Mouse (Mus musculus) adrenal gland, postnatal 14 days (tissue): ENCODE measurements around the gene Sipa1l3. TPM values are rescaled to one million over a fixed set of nuclear protein-coding genes. Genes with fewer than 3 reads are reported as not detected.

Experiments used
- DNase-seq: peaks from one replicate; pipeline ENCODE4 v3.0.0; 2021; ENCODE audit warnings: mixed read lengths
- total RNA-seq: library from RNA; stranded (reverse); gene quantifications from 2 replicates; pipeline ENCODE4 v1.2.3, GENCODE M21; 2021

The Sipa1l3 gene
- total RNA-seq, 1 experiment from 2014 or later: 29.2 TPM

GRCm38 (mm10) chr7:29444070-29444469, 74.4 kb downstream of the Sipa1l3 start:
- DNase-seq: no peak

GRCm38 (mm10) chr7:29441793-29442192, 76.6 kb downstream of the Sipa1l3 start:
- DNase-seq: peak; percentile 76

DNA sequence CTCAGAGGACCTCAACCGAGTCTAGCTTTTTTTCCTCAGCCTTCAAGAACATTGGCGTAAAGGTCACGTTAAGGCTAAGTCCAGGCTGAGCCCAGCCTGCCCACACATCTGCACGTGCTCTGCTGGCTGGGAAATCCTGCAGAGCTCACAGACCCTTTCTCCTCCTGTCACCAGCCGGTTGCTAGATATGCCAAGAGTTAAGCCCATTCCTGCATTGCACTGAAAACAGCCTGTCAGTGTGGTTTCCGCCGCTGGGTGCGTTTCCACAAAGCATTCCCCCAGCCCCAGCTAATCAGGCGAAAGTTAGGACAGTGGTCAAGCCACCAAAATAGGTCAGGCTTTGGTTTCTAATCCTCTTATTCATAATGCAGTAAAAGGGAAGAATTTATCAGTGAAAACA, 77.3 kb downstream of the Sipa1l3 start:
- no peak for DNase-seq

GRCm38 (mm10) chr7:29438655-29439282, 79.7 kb downstream of the Sipa1l3 start:
- DNase-seq: peak; percentile 74

DNA sequence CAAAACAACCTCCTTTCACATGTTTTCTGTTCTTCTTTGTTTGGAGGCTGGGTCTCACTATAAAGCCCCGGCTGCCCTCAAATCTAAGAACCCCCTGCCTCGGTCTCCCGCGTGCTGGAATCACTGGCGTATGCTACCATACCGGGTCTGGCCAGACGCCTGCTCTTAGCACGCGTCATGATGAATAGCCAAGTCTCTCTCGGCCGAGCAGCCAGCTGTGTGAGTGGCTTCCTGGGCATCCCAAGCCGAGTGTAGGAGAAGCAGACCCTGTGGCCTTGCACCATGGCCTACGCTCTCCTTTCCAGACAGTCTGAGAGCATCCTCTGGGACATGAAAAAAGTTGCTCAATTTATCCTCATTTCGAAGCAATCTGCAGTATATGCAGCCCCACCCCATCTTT, 80.2 kb downstream of the Sipa1l3 start:
- DNase-seq: peak; percentile 65

- DNase-seq: peak; percentile 59
These were observed 81.4 kb downstream of the Sipa1l3 start for GRCm38 (mm10) chr7:29437072-29437471.

DNA sequence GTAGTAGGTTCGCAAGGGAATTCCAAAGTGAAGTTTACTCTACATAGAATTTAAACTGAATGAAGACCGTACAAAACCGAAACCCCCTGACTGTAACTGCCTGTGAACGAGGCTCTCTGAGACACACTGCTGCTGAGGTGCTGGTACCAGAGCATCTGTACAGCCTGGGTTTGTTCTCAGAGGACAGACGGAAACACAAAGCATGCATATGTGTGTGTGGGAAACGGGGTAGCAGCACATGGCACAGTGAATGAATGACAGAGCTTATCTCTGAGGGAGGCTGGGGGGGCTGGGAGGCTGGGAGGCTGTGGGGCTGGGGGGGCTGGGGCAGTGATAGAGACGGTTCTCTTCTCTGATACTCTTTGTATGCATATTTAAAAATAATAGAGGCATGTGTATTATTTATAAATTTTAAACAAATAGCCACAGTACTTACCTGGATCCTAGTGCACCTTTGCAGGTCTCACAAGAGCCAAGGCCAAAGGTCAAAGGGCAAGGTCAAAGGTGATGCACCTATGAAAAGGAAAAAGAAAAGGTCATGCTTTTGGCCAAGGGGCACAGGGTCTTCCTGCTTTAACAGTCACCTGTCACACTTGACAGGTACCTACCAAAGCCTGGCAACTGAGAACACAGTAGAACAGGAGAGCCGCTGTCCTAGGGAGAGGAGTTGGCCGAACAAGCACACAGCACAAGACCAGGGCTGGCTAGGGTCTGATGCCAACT, 84.0 kb downstream of the Sipa1l3 start:
- no peak for DNase-seq

DNA sequence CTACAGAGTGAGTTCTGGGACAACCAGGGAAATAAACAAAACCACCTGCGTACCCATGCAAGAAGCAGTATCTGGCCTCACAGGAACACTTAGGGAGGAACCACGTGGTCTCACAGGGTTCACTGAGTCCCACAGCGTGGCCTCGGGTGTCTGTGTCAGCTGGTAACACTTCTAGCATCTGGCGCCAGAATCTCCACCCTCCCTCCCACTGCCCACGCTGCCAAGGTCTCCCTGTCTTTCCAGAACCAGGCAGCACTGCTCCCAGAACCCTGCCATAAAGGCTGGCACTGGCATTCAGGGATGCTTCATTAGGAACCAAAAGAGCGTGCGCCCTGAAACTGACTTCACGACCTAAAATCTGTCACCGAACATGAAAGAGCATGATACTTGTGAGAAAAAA, 84.7 kb downstream of the Sipa1l3 start:
- DNase-seq: peak; percentile 61

DNA sequence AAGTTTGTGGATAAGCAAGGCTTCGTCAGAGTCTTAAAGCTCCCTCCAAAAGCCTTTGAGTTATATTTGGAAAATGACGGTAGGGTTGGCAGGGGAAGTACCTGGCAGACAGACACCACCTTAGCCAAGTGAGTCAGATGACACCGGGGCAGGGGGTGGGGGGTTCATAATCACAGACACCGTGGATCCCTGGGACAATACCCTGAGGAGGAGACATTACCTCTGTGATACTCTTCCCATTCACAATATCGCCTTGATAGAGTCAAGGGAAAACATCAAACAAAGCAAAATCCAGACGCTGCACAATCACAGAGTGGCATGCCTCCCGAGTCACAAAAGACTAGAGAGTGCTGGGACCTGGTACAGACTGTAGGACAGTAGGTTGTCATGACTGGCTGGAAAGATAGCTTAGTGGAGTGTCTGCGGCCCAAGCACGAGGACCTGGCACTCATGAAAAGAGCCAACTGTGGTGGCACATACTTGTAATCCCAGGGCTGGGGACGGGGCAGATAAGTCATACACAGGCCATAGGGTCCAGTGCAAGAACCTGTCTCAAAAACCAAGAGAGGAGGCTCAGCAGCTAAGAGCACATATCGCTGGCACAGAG, 85.4 kb downstream of the Sipa1l3 start:
- DNase-seq: no peak

DNA sequence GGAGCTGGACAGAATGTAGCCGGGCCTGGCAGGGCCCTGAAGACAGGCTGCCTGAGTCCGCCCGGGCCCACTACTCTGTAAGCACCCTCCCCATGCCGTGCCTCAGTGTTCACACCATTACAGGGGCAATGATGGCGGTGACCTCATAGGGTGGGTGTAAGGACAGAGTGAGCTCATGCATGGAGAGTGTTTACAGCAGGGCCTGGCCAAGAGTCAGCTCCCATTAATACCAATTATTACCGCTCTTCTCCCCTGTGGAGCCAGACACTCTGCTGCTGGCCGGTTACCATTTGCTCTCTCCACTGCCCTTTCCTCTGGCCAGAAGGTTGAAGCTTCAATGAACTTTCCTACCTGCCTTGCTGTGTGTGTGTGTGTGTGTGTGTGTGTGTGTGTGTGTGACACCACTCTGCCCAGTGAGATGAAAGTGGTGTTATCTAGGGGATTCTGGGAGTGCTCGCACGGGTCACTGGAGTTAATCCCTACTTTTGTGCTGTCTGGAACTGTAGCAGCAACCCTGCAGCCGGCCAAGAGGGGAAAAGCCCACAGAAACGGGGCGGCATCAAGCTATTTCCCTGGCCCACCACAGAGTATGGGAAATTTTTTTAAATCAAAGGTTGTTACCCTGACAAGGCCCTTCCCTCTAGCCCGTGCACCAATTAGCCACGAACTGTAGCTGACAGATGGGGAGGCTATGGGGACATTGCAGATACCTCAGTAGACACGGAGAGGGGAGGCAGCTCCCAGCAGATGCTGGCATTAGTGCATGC, 86.1 kb downstream of the Sipa1l3 start:
- DNase-seq: no peak

- DNase-seq: no peak
These were observed 87.7 kb downstream of the Sipa1l3 start for GRCm38 (mm10) chr7:29430739-29431211.

GRCm38 (mm10) chr7:29426056-29426455, 92.4 kb downstream of the Sipa1l3 start:
- DNase-seq: peak; percentile 60

GRCm38 (mm10) chr7:29425413-29425827, 93.0 kb downstream of the Sipa1l3 start:
- no peak for DNase-seq

GRCm38 (mm10) chr7:29424690-29425089, 93.8 kb downstream of the Sipa1l3 start:
- no peak for DNase-seq

- no peak for DNase-seq
These were observed 96.6 kb downstream of the Sipa1l3 start for GRCm38 (mm10) chr7:29421909-29422244.

- DNase-seq: no peak
These were observed 97.1 kb downstream of the Sipa1l3 start for GRCm38 (mm10) chr7:29421240-29421908.

DNA sequence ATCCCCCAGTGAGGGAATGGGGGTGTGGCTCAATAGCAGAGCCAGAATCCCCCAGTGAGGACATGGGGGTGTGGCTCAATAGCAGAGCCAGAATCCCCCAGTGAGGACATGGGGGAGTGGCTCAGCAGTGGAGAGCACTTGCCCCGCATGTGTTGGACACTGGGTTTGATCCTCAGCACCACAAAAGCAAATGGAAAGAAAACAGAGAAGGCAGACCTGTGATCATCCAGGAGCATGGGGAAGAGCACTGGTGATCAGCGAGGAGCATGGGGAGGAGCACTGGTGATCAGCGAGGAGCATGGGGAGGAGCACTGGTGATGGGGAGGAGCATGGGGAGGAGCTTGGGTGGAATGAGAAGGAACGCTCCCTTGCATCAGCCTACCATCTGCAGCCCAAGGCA, 98.6 kb downstream of the Sipa1l3 start:
- no peak for DNase-seq

DNA sequence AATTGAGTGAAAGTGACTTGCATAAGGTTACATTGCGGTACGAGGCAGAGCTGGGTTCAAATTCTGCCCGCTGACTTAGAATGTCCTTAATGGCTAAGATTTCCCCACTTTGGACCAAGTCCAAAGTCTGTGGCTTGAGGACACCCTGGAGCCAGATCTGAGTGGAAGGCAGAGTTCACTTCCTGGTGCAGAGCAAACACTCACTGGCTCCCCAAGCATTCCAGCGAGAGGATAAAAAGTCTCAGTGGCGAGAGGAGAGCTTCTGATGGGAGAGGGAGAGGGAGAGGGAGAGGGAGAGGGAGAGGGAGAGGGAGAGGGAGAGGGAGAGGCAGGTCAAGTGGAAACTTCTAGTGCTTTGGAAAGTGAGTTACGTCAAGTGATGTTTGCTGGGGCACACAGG, 100.2 kb downstream of the Sipa1l3 start:
- DNase-seq: no peak

DNA sequence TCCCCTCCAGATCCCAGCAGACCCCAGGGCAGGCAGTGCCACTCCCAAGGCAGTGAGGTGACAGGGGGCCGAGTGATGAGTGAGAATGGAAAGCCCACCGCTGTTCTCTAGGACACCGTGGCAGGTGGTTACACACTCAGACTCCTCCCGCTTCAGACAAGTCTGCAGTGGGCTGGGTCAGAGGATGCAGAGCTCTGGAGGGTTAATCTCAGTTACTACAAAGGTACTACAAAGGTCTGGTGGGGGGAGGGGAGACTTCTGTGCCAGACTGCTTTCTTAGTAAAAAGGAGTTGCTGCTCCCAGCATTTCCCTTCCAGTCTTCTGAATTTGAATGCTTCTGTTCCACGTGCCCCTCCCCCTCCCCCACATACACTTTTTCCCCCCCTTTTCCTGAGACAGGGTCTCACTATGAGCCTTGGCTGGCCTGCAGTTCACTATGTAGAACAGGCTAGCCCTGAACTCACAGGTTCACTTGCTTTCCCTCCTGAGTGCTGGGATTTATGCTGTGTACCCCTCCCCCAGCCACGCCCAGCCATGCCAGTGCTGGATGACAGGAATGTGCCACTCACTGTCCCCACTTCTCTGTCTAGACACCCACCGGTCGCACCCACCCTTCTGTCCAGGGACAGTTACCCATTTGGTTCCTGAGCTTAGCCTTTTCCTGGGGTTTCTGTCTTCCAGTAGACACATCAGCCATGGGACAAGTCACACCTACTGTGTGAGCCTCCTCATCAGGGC, 100.9 kb downstream of the Sipa1l3 start:
- no peak for DNase-seq

DNA sequence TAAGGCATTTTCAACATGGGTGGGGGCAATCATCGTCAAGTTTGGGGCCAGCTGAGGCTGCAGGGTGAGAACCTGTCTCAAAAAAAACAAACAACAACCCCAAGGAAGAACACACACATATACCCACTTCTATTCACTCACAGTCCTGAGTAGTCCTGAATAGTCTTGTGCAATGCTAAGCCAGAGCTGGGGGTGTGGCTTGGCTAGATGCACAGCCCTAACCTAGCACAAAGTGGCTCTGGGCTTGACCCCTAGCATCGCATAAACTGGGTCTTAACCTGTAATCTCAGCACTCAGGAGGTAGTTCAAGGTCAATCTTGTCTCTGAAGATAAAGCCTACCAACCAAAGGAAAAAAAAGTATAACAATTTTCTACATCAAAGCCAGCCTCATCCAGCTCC, 101.5 kb downstream of the Sipa1l3 start:
- peak; percentile 36 for DNase-seq

DNA sequence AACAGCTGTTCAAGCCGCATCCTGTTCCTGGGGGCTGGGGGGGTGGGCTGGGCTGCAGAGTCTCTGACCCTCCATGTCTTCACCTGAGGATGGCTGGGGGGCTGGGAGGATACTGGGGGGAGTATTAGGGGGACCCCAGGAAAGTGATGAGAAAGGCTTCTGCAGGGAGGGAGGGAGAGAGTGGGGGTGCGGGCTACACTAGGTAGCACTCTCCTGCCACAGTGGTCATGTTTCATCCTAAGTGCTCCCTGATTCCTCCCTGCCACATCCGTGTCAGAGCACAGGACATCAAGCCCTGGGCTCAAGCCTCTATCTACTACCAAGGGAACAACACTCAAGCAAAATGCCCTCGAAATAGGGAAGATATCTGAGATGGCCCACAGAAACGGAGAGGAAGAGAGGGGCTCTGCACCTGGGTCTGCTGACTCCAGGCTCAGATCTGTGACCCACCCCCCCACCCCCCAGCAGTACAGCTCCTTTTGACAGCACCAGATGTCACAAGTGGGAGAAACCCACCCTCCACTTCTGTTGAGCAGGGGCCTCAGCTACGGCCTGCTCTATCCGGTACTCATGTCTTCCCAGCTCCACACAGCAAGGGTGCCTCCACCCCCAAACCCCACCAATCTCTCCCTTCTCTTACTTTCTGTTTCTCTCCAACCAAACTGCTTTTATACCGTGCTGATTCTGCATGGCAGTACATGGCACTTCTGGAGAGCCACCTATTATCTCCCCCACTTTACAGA, 106.4 kb downstream of the Sipa1l3 start:
- DNase-seq: no peak
